Mouse (Mus musculus): ENCODE measurements around the gene Thoc5. TPM values are rescaled to one million over a fixed set of nuclear protein-coding genes. Genes with fewer than 3 reads are reported as not detected.

The Thoc5 gene
- polyA plus RNA-seq (2016; fragmentation: Nextera tagmentation; extraction: Ambion mirVana): 52.6 and 55.6 TPM in 2 replicates

GRCm38 (mm10) chr11:4894848-4895816, at the start of gene Thoc5:
Gene Thoc5, plus strand, starts transcription at chr11:4895320.
- Histone ChIP-seq H3K36me3 (peaks cover 43% of the 10 kb centered on the region), H3K4me1 (peaks cover 12% of the 10 kb centered on the region), H3K27me3 (no peaks in the 10 kb centered on the region), H3K4me3 (peak within 1 kb of the TSS; percentile 85), H3K9ac (peak within 1 kb of the TSS; percentile 85), H3K27ac (peak within 1 kb of the TSS; percentile 83), H3K4me2 (replicated peaks) (peak within 1 kb of the TSS; percentile 84), H3K9me3 (replicated peaks) (no peaks in the 10 kb centered on the region)
- ATAC-seq (ENCODE audit: low FRiP score): peak; percentile 96
- WGBS: 3% methylated on average over 52 of the region's 52 CpGs

- peak overlapping the region; percentile 96 for H3K9ac ChIP-seq
- peak; percentile 70 for ATAC-seq (ENCODE audit: low FRiP score)
- 1% methylated on average over 50 of the region's 50 CpGs for WGBS
- no peaks in the 10 kb centered on the region for H3K9me3 ChIP-seq (replicated peaks)
- peak overlapping the region; percentile 98 for H3K4me3 ChIP-seq
- H3K4me2 ChIP-seq (replicated peaks): peak overlapping the region; percentile 67
- no peaks in the 10 kb centered on the region for H3K27me3 ChIP-seq
- H3K36me3 ChIP-seq: no peaks in the 10 kb centered on the region
- H3K27ac ChIP-seq: peak overlapping the region; percentile 86
- H3K4me1 ChIP-seq: peaks cover 18% of the 10 kb centered on the region
Measured at GRCm38 (mm10) chr11:4848483-4849248, 46.5 kb upstream of the Thoc5 start.

- WGBS: under 1% methylated on average over 49 of the region's 60 CpGs
- Histone ChIP-seq H3K9ac (peak within 1 kb of the TSS; percentile 96), H3K27me3 (no peaks in the 10 kb centered on the region), H3K9me3 (replicated peaks) (no peaks in the 10 kb centered on the region), H3K36me3 (no peaks in the 10 kb centered on the region), H3K4me3 (peak within 1 kb of the TSS; percentile 98), H3K4me1 (peaks cover 18% of the 10 kb centered on the region), H3K27ac (peak within 1 kb of the TSS; percentile 86), H3K4me2 (replicated peaks) (peak within 1 kb of the TSS; percentile 67)
- ATAC-seq (ENCODE audit: low FRiP score): peak; percentile 100
Measured at GRCm38 (mm10) chr11:4849258-4849943, 45.7 kb upstream of the Thoc5 start, which contains the start of gene Nf2. Gene Nf2, minus strand, starts transcription at chr11:4849536.

GRCm38 (mm10) chr11:4850404-4850803, 44.7 kb upstream of the Thoc5 start:
- Histone ChIP-seq H3K36me3 (no peaks in the 10 kb centered on the region), H3K27me3 (no peaks in the 10 kb centered on the region), H3K9me3 (replicated peaks) (no peaks in the 10 kb centered on the region), H3K4me1 (peaks cover 18% of the 10 kb centered on the region), H3K4me2 (replicated peaks) (no peak overlapping the region), H3K27ac (no peak overlapping the region), H3K4me3 (no peak overlapping the region), H3K9ac (no peak overlapping the region)
- WGBS: 95% methylated on average over 2 of the region's 2 CpGs
- no peak for ATAC-seq (ENCODE audit: low FRiP score)

GRCm38 (mm10) chr11:4853021-4853420, 42.1 kb upstream of the Thoc5 start:
- Histone ChIP-seq H3K27ac (no peak overlapping the region), H3K9ac (no peak overlapping the region), H3K4me3 (no peak overlapping the region), H3K4me2 (replicated peaks) (no peak overlapping the region), H3K4me1 (peaks cover 2% of the 10 kb centered on the region), H3K27me3 (no peaks in the 10 kb centered on the region), H3K9me3 (replicated peaks) (no peaks in the 10 kb centered on the region), H3K36me3 (no peaks in the 10 kb centered on the region)
- ATAC-seq (ENCODE audit: low FRiP score): no peak

- H3K9me3 ChIP-seq (replicated peaks): no peaks in the 10 kb centered on the region
- H3K27me3 ChIP-seq: no peaks in the 10 kb centered on the region
- H3K4me1 ChIP-seq: no peaks in the 10 kb centered on the region
- ATAC-seq (ENCODE audit: low FRiP score): no peak
- H3K9ac ChIP-seq: no peak overlapping the region
- H3K36me3 ChIP-seq: no peaks in the 10 kb centered on the region
- H3K4me2 ChIP-seq (replicated peaks): no peak overlapping the region
- H3K4me3 ChIP-seq: no peak overlapping the region
- no peak overlapping the region for H3K27ac ChIP-seq
- WGBS: 87% methylated on average over 5 of the region's 5 CpGs
Measured at GRCm38 (mm10) chr11:4854181-4854580, 40.9 kb upstream of the Thoc5 start.

GRCm38 (mm10) chr11:4858416-4858815, 36.7 kb upstream of the Thoc5 start:
- no peaks in the 10 kb centered on the region for H3K27me3 ChIP-seq
- 0 out of 2 replicates have a peak, but pooled peaks cover 3% of the 10 kb centered on the region for H3K4me1 ChIP-seq
- H3K27ac ChIP-seq: no peak overlapping the region
- H3K9me3 ChIP-seq (replicated peaks): no peaks in the 10 kb centered on the region
- no peak overlapping the region for H3K9ac ChIP-seq
- no peak overlapping the region for H3K4me2 ChIP-seq (replicated peaks)
- no peaks in the 10 kb centered on the region for H3K36me3 ChIP-seq
- ATAC-seq (ENCODE audit: low FRiP score): no peak
- WGBS: 57% methylated on average over 2 of the region's 2 CpGs
- no peak overlapping the region for H3K4me3 ChIP-seq

GRCm38 (mm10) chr11:4860986-4861385, 34.1 kb upstream of the Thoc5 start:
- Histone ChIP-seq H3K4me1 (0 out of 2 replicates have a peak, but pooled peaks cover 3% of the 10 kb centered on the region), H3K36me3 (no peaks in the 10 kb centered on the region), H3K9ac (no peak overlapping the region), H3K27me3 (no peaks in the 10 kb centered on the region), H3K4me2 (replicated peaks) (no peak overlapping the region), H3K4me3 (no peak overlapping the region), H3K27ac (no peak overlapping the region), H3K9me3 (replicated peaks) (no peaks in the 10 kb centered on the region)
- ATAC-seq (ENCODE audit: low FRiP score): no peak
- 47% methylated on average over 1 of the region's 1 CpGs for WGBS

- H3K4me1 ChIP-seq: 0 out of 2 replicates have a peak, but pooled peaks cover 3% of the 10 kb centered on the region
- H3K4me2 ChIP-seq (replicated peaks): no peak overlapping the region
- H3K4me3 ChIP-seq: no peak overlapping the region
- no peak overlapping the region for H3K9ac ChIP-seq
- H3K27me3 ChIP-seq: no peaks in the 10 kb centered on the region
- no peak overlapping the region for H3K27ac ChIP-seq
- H3K9me3 ChIP-seq (replicated peaks): no peaks in the 10 kb centered on the region
- WGBS: 52% methylated on average over 10 of the region's 11 CpGs
- no peak for ATAC-seq (ENCODE audit: low FRiP score)
- H3K36me3 ChIP-seq: no peaks in the 10 kb centered on the region
Measured at GRCm38 (mm10) chr11:4861816-4862604, 33.1 kb upstream of the Thoc5 start.

GRCm38 (mm10) chr11:4862730-4863129, 32.4 kb upstream of the Thoc5 start:
- no peak for ATAC-seq (ENCODE audit: low FRiP score)
- H3K9me3 ChIP-seq (replicated peaks): no peaks in the 10 kb centered on the region
- 0 out of 2 replicates have a peak, but pooled peaks cover 3% of the 10 kb centered on the region for H3K4me1 ChIP-seq
- H3K27me3 ChIP-seq: no peaks in the 10 kb centered on the region
- H3K4me2 ChIP-seq (replicated peaks): no peak overlapping the region
- no peak overlapping the region for H3K4me3 ChIP-seq
- no peak overlapping the region for H3K9ac ChIP-seq
- no peaks in the 10 kb centered on the region for H3K36me3 ChIP-seq
- 96% methylated on average over 1 of the region's 1 CpGs for WGBS
- no peak overlapping the region for H3K27ac ChIP-seq

- H3K4me3 ChIP-seq: no peak overlapping the region
- no peak overlapping the region for H3K9ac ChIP-seq
- WGBS: 44% methylated on average over 10 of the region's 10 CpGs
- H3K9me3 ChIP-seq (replicated peaks): no peaks in the 10 kb centered on the region
- H3K27ac ChIP-seq: no peak overlapping the region
- 0 out of 2 replicates have a peak, but pooled peaks cover 3% of the 10 kb centered on the region for H3K4me1 ChIP-seq
- no peak for ATAC-seq (ENCODE audit: low FRiP score)
- H3K36me3 ChIP-seq: no peaks in the 10 kb centered on the region
- H3K27me3 ChIP-seq: no peaks in the 10 kb centered on the region
- no peak overlapping the region for H3K4me2 ChIP-seq (replicated peaks)
Measured at GRCm38 (mm10) chr11:4865645-4866251, 29.4 kb upstream of the Thoc5 start.
